Mouse (Mus musculus): ENCODE results near the gene Pip4k2c. TPM values are rescaled to one million over a fixed set of nuclear protein-coding genes. Genes with fewer than 3 reads are reported as not detected.

The Pip4k2c gene
- 27.3 and 28.0 TPM in 2 replicates for polyA plus RNA-seq (2016; fragmentation: Nextera tagmentation; extraction: Ambion mirVana)

DNA sequence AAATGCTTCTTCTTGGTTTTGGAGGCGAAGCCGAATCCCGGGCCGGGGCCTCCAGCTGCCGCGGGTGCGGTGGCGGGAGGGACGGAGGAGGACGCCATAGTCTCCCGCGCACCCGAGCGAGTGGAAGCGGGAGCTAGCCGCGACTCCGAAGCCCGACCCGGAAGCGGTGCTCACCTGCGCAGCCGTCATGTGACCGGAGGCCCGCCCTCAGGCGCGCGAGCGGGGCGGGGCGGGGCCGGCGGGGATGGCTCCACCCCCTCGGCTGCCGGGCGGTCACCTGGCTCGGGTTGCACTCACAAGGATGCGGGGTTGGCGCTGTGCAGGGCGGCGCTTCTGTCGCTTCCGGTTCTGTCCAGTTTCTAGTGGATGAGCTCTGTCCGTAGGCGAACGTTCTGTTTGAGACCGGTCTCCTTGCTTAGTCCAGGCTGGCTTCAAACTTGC lies at the start of gene Pip4k2c:
TSS of gene Pip4k2c (minus strand) at position 172 of the 441 bp plus-strand sequence.
- Histone ChIP-seq H3K27ac (no peak within 1 kb of the TSS), H3K9me3 (no peaks in the 10 kb centered on the region), H3K4me2 (peak within 1 kb of the TSS; percentile 97), H3K9ac (replicated peaks) (peak within 1 kb of the TSS; percentile 81), H3K4me1 (replicated peaks) (peaks cover 11% of the 10 kb centered on the region), H3K27me3 (no peaks in the 10 kb centered on the region; the same call in 1 of the 2 replicates), H3K4me3 (replicated peaks) (peak within 1 kb of the TSS; percentile 85), H3K36me3 (peaks cover 24% of the 10 kb centered on the region)
- peak; percentile 95 for ATAC-seq (ENCODE audit: insufficient number of reproducible peaks, insufficient read depth, low FRiP score, low TSS enrichment, low read depth)
- whole genome bisulfite sequencing = under 1% methylated on average over 47 of the region's 47 CpGs

DNA sequence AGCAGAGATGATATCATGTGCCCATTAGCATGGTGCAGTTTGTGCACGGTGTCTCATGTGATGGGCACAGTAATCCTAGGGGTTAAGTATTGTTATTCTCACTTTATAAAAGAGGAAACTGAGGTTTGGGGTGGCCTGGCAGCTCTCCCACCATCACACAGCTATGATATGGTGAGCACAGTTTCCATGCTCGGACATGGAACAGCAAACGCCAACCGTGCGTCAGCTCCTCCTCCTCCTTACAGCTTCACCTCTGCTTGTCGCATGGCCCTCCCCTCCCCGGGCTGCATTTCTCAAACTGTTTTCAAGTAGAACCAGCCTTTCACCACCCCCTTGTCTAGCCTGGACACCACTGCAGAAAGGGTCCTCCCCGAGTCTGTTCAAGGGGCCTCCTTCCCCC lies 47.1 kb upstream of the Pip4k2c start:
- no peaks in the 10 kb centered on the region for H3K36me3 ChIP-seq
- H3K9ac ChIP-seq (replicated peaks) = no peak overlapping the region
- 81% methylated on average over 8 of the region's 8 CpGs for WGBS

DNA sequence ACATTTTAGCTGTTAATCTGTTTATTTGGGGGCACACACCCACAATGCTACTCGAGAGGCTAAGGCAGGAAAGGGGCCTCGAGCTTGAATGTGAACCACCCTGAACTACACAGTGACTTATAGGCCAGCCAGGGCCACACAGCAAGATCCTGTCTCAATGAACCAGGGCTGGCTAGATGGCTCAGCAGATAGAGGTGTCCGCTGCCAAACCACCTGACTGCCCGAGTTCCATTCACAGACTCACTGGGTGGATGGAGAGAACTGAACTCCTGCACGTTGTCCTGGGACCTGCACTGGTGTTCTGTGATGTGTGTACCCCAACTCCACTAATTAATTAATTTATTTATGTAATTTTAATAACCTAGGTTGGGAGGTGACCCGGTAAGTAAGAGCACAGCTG lies 46.4 kb upstream of the Pip4k2c start:
- no peak overlapping the region for H3K4me3 ChIP-seq (replicated peaks)
- no peak overlapping the region for H3K27ac ChIP-seq
- H3K9ac ChIP-seq (replicated peaks) = no peak overlapping the region
- ATAC-seq (ENCODE audit: insufficient number of reproducible peaks, insufficient read depth, low FRiP score, low TSS enrichment, low read depth) = no peak
- WGBS = 73% methylated on average over 6 of the region's 6 CpGs
- H3K4me1 ChIP-seq (replicated peaks) = peaks cover 9% of the 10 kb centered on the region
- H3K4me2 ChIP-seq = no peak overlapping the region
- no peaks in the 10 kb centered on the region for H3K9me3 ChIP-seq
- peaks cover 22% of the 10 kb centered on the region for H3K27me3 ChIP-seq
- no peaks in the 10 kb centered on the region for H3K36me3 ChIP-seq

More for the DNA sequence above, 47.1 kb upstream of the Pip4k2c start:
- H3K27me3 ChIP-seq = peaks cover 29% of the 10 kb centered on the region
- H3K9me3 ChIP-seq = no peaks in the 10 kb centered on the region
- H3K4me3 ChIP-seq (replicated peaks) = no peak overlapping the region
- H3K4me1 ChIP-seq (replicated peaks) = peaks cover 14% of the 10 kb centered on the region
- no peak overlapping the region for H3K4me2 ChIP-seq
- no peak for ATAC-seq (ENCODE audit: insufficient number of reproducible peaks, insufficient read depth, low FRiP score, low TSS enrichment, low read depth)
- no peak overlapping the region for H3K27ac ChIP-seq

DNA sequence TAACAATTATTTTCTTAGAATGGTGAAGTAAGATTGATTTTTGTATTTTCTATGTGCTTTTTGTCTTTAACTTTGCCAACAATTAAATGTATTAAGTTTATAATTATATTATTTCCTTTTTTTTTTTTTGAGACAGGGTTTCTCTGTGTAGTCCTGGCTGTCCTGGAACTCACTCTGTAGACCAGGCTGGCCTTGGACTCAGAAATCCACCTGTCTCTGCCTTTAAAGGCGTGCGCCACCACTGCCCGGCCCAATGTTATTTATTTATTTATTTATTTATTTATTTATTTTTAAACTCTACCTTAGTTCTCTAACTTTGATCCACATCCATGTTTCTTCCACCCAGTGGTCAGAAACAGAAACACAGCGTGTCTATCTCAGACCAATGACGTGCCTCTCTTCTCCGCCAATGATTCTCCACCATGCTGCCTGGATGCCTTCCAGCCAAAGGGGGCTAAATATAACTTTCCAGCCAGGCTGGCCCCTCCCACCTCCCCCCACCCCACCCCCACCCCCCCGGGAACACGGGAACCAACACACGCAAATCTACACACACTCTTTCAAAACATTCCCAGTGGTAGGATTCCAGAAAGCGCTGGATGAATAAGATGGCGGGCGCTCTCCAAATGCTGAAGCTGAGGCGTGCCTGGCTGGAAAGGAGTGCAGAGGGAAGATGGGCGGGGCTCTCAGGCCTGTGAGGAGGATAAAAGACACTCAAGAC lies 44.4 kb upstream of the Pip4k2c start:
- Histone ChIP-seq H3K27ac (no peak overlapping the region), H3K4me1 (replicated peaks) (no peaks in the 10 kb centered on the region), H3K9ac (replicated peaks) (no peak overlapping the region), H3K27me3 (peaks cover 3% of the 10 kb centered on the region; the same call in 1 of the 2 replicates), H3K36me3 (no peaks in the 10 kb centered on the region), H3K4me2 (peak overlapping the region; percentile 30; the same call in 1 of the 2 replicates), H3K9me3 (no peaks in the 10 kb centered on the region), H3K4me3 (replicated peaks) (no peak overlapping the region)
- ATAC-seq (ENCODE audit: insufficient number of reproducible peaks, insufficient read depth, low FRiP score, low TSS enrichment, low read depth) = peak; percentile 61
- WGBS = 21% methylated on average over 14 of the region's 14 CpGs

DNA sequence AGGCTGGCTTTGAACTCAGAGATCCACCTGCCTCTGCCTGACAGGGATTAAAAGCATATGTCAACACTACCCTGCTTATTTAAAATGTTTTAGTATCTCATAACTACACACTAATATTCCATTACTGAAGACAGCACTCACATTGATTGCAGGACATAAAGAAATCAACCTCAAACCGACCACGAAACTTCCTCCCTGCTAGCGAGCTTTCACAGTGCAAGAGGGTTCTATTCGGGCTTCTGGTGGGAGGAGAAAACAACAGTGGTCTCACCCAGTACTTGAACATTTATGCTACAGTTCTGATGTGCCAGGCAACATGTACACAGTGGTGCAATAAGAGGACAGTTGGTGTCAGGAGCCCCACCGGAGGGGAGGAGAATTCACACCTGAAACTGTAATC lies 39.4 kb upstream of the Pip4k2c start:
- ATAC-seq (ENCODE audit: insufficient number of reproducible peaks, insufficient read depth, low FRiP score, low TSS enrichment, low read depth) = no peak
- no peak overlapping the region for H3K9ac ChIP-seq (replicated peaks)
- H3K27me3 ChIP-seq = no peaks in the 10 kb centered on the region
- no peak overlapping the region for H3K27ac ChIP-seq
- no peak overlapping the region for H3K4me3 ChIP-seq (replicated peaks)
- no peaks in the 10 kb centered on the region for H3K9me3 ChIP-seq
- WGBS = 80% methylated on average over 5 of the region's 5 CpGs
- H3K4me2 ChIP-seq = no peak overlapping the region
- no peaks in the 10 kb centered on the region for H3K4me1 ChIP-seq (replicated peaks)
- H3K36me3 ChIP-seq = no peaks in the 10 kb centered on the region

DNA sequence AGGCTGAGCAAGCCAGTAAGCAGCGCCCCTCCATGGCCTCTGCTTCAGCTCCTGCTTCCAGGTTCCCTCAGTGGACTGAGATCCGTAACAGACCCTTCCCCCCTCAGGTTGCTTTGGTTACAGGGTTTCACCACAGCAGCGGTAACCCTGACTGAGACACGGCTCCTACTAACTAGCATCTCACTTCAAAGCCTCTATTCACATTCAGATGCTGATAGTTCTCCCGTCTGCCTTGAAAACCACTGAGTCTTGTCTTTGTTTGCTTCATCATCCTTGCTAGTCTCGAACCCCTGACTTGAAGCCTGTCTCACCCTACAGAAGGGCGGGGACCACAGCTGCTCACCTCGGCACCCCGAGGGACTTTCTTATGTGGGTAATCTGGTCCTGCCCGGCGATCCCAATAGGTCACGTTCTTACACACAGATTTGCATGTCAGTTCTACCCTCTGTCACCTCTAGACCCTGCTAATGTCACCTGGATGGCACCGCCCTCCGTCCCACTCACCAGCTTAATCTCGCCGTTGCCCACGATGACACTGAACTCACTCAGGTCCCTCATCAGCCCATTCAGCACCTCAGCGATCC lies 26.9 kb upstream of the Pip4k2c start:
- ATAC-seq (ENCODE audit: insufficient number of reproducible peaks, insufficient read depth, low FRiP score, low TSS enrichment, low read depth) = no peak
- no peaks in the 10 kb centered on the region for H3K9me3 ChIP-seq
- peaks cover 18% of the 10 kb centered on the region for H3K27me3 ChIP-seq
- H3K9ac ChIP-seq (replicated peaks) = no peak overlapping the region
- no peak overlapping the region for H3K27ac ChIP-seq
- H3K4me2 ChIP-seq = no peak overlapping the region
- WGBS = 66% methylated on average over 18 of the region's 18 CpGs
- peaks cover 18% of the 10 kb centered on the region; the same call in 1 of the 2 replicates for H3K36me3 ChIP-seq
- H3K4me1 ChIP-seq (replicated peaks) = peaks cover 6% of the 10 kb centered on the region; the same call in 1 of the 2 replicates
- no peak overlapping the region for H3K4me3 ChIP-seq (replicated peaks)

DNA sequence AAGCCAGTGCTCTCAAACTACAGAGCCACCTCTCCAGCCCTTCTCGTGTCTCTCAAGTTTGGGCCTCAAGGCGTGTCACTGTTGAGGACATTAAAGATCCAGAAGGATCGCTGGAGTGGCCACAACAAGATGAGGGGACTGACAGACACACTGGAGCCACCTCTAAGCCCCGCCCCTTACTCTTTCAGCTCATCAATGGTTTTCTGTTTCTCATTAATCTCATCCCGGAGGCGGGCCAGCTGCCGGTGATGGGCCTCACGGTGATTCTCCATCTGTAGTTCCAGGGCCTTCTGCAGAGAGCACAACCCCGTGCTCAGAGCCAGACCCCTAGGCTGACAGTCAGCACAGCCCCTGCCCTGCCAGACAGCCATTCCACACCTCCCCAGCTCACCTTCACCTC lies 25.2 kb upstream of the Pip4k2c start:
- Histone ChIP-seq H3K36me3 (0 out of 2 replicates have a peak, but pooled peaks cover 6% of the 10 kb centered on the region), H3K27ac (no peak overlapping the region), H3K4me1 (replicated peaks) (peaks cover 6% of the 10 kb centered on the region; the same call in 1 of the 2 replicates), H3K4me2 (no peak overlapping the region), H3K27me3 (peaks cover 18% of the 10 kb centered on the region), H3K9me3 (no peaks in the 10 kb centered on the region), H3K4me3 (replicated peaks) (no peak overlapping the region), H3K9ac (replicated peaks) (no peak overlapping the region)
- WGBS = 26% methylated on average over 9 of the region's 9 CpGs
- ATAC-seq (ENCODE audit: insufficient number of reproducible peaks, insufficient read depth, low FRiP score, low TSS enrichment, low read depth) = no peak

DNA sequence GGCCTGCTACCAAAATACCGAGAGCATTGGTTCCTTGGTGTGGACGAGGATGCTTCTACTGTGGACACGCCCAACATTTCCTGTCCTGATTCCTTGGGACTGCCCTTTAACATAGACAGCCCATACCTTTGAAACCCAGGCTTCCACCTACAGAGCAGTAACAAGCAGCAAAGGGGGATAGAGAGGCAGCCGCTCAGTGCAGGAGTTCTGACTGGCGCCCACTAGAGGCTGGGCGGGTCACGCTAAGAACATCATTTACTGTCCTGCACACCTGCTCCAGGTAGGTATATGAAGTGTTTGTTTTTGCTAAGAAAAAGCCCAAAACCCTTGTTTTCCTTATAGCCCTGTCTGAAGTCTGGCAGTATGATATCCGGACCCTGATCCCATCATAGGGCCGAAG lies 21.8 kb upstream of the Pip4k2c start:
- no peak overlapping the region for H3K27ac ChIP-seq
- peaks cover under 1% of the 10 kb centered on the region; the same call in 1 of the 2 replicates for H3K27me3 ChIP-seq
- 0 out of 2 replicates have a peak, but pooled peaks cover 6% of the 10 kb centered on the region for H3K36me3 ChIP-seq
- no peak overlapping the region for H3K4me2 ChIP-seq
- WGBS = 81% methylated on average over 9 of the region's 9 CpGs
- H3K4me3 ChIP-seq (replicated peaks) = no peak overlapping the region
- H3K9ac ChIP-seq (replicated peaks) = no peak overlapping the region
- H3K9me3 ChIP-seq = no peaks in the 10 kb centered on the region
- ATAC-seq (ENCODE audit: insufficient number of reproducible peaks, insufficient read depth, low FRiP score, low TSS enrichment, low read depth) = no peak
- H3K4me1 ChIP-seq (replicated peaks) = peaks cover 6% of the 10 kb centered on the region; the same call in 1 of the 2 replicates

DNA sequence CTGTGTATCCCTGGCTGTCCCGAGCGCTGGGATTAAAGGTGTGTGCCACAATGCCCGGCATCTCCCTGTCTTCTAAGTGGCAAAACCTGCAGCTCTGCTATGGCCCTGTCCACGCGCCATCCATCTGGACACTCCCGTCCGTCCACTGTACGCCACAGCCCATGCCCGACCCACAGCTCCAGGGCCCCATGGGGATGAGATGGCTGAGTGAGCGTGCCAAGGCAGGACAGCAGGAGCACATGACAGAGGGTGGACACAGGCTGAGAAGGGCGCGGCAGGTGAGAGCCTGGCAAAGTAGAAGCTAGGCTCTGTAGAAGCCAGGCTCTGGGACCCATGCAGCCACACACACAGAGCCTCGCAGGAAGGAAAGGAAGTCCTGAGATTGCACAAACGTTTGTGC lies 20.4 kb upstream of the Pip4k2c start:
- ATAC-seq (ENCODE audit: insufficient number of reproducible peaks, insufficient read depth, low FRiP score, low TSS enrichment, low read depth) = no peak

DNA sequence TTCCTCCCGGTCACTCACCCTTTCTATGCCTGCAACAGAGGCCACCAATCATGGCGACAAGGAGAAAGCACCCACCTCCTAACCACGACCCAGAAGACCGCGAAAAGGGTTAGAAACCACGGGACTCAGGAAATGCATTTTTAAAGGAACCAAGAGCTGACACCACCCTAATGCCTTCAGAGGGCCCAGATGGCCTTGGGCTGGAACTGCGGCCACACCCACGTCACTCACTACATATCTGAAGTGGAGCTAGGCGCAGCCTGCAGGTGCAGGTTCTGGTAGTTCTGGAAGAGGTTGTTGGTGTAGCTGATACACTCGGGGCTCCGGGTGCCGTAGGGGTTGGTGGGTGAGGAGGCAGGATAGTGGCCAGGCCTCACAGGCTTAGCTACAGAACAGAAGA lies 19.3 kb upstream of the Pip4k2c start:
- no peak overlapping the region for H3K27ac ChIP-seq
- no peak for ATAC-seq (ENCODE audit: insufficient number of reproducible peaks, insufficient read depth, low FRiP score, low TSS enrichment, low read depth)
- peaks cover 17% of the 10 kb centered on the region for H3K27me3 ChIP-seq
- H3K4me1 ChIP-seq (replicated peaks) = no peaks in the 10 kb centered on the region
- H3K4me2 ChIP-seq = no peak overlapping the region
- H3K9me3 ChIP-seq = no peaks in the 10 kb centered on the region
- no peaks in the 10 kb centered on the region for H3K36me3 ChIP-seq
- WGBS = 83% methylated on average over 12 of the region's 12 CpGs
- no peak overlapping the region for H3K9ac ChIP-seq (replicated peaks)
- H3K4me3 ChIP-seq (replicated peaks) = no peak overlapping the region

More for the DNA sequence above, 20.4 kb upstream of the Pip4k2c start:
- Histone ChIP-seq H3K9ac (replicated peaks) (no peak overlapping the region), H3K36me3 (0 out of 2 replicates have a peak, but pooled peaks cover 2% of the 10 kb centered on the region), H3K4me2 (no peak overlapping the region), H3K9me3 (no peaks in the 10 kb centered on the region), H3K27ac (no peak overlapping the region), H3K27me3 (peaks cover 7% of the 10 kb centered on the region), H3K4me1 (replicated peaks) (peaks cover 2% of the 10 kb centered on the region; the same call in 1 of the 2 replicates), H3K4me3 (replicated peaks) (no peak overlapping the region)
- 79% methylated on average over 14 of the region's 14 CpGs for WGBS

DNA sequence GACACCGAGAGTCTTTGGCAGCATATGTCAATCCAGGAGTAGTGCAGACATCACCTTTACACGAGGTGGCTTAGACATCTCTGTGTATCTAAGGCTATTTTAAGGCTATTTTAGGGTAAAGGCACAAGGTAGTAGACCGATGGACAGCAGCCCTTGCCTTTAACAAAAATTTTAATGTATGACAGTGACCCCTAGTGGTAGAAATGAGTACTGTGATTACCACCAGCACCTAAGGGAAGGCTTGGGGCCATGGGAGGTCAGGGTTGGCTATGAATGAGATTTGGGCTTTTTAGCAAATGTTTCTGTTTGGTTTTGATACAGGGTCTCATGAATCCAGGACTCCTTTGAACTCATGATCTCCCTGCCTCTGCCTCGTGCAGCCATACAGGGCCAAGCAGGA lies 17.5 kb upstream of the Pip4k2c start:
- no peaks in the 10 kb centered on the region for H3K36me3 ChIP-seq
- no peak overlapping the region for H3K4me2 ChIP-seq
- no peaks in the 10 kb centered on the region for H3K9me3 ChIP-seq
- no peak; the same call in 1 of the 2 replicates for ATAC-seq (ENCODE audit: insufficient number of reproducible peaks, insufficient read depth, low FRiP score, low TSS enrichment, low read depth)
- no peak overlapping the region for H3K9ac ChIP-seq (replicated peaks)
- H3K27me3 ChIP-seq = peaks cover 23% of the 10 kb centered on the region
- H3K4me1 ChIP-seq (replicated peaks) = no peaks in the 10 kb centered on the region
- no peak overlapping the region for H3K4me3 ChIP-seq (replicated peaks)
- no peak overlapping the region for H3K27ac ChIP-seq
- WGBS = 25% methylated on average over 4 of the region's 4 CpGs

Measured in limb, embryonic 12.5 days (tissue).